Mouse (Mus musculus) MEL (cell line): ENCODE data around the gene Atp8b5. TPM values are rescaled to one million over a fixed set of nuclear protein-coding genes. Genes with fewer than 3 reads are reported as not detected.
A peak's percentile ranks its signal among the peaks of the same experiment; 100 is the strongest.

Experiments
- DNase-seq: peaks from one replicate; pipeline ENCODE4 v3.0.0; 2011; ENCODE audit warnings: low read depth, low spot score
- H3K27ac ChIP-seq: 2 replicates; pipeline ENCODE4 v1.5.1; 2012; ENCODE audit warnings: low read depth, mild to moderate bottlenecking, control low read depth, low read length, moderate library complexity; ENCODE audit not compliant: control insufficient read depth
- H3K27me3 ChIP-seq, 2 experiments: fragments of 150-350 bp in 1 of 2; sonication (generic) in 1 of 2; 2 replicates each; pipeline ENCODE4 v1.6.1; 2012; ENCODE audit warnings: low read length in 2 of 2, mild to moderate bottlenecking in 2 of 2, improper control_type of control experiment in 1 of 2, moderate library complexity in 1 of 2; ENCODE audit not compliant: insufficient read depth in 2 of 2, control insufficient read depth in 1 of 2
- H3K36me3 ChIP-seq, 2 experiments: 2 replicates each; pipeline ENCODE4 v1.6.1; 2012 to 2014; ENCODE audit warnings: low read length in 2 of 2, improper control_type of control experiment in 1 of 2, inconsistent platforms in 1 of 2, mild to moderate bottlenecking in 1 of 2; ENCODE audit not compliant: insufficient read depth in 2 of 2, control insufficient read depth in 1 of 2
- H3K4me1 ChIP-seq, 2 experiments: fragments of 150-350 bp in 1 of 2; sonication (generic) in 1 of 2; 2 replicates each; pipeline ENCODE4 v1.6.1; 2012; ENCODE audit warnings: low read length in 2 of 2, improper control_type of control experiment in 1 of 2, mild to moderate bottlenecking in 1 of 2; ENCODE audit not compliant: insufficient read depth in 2 of 2, control insufficient read depth in 1 of 2
- H3K4me3 ChIP-seq, 2 experiments: fragments of 150-350 bp in 1 of 2; sonication (generic) in 1 of 2; 2 replicates each; pipeline ENCODE4 v1.5.1; 2012; ENCODE audit warnings: low read depth in 2 of 2, low read length in 2 of 2, mild to moderate bottlenecking in 2 of 2, moderate library complexity in 2 of 2, control low read depth in 1 of 2, improper control_type of control experiment in 1 of 2; ENCODE audit not compliant: control insufficient read depth in 1 of 2, insufficient read depth in 1 of 2
- H3K79me2 ChIP-seq: 2 replicates; pipeline ENCODE4 v1.6.1; 2012; ENCODE audit warnings: mild to moderate bottlenecking, low read length, moderate library complexity; ENCODE audit not compliant: control insufficient read depth, poor library complexity, insufficient read depth
- H3K9ac ChIP-seq: 2 replicates; pipeline ENCODE4 v1.6.1; 2012; ENCODE audit warnings: low read depth, mild to moderate bottlenecking, control low read depth, low read length, moderate library complexity; ENCODE audit not compliant: control insufficient read depth, poor library complexity, severe bottlenecking
- H3K9me3 ChIP-seq: fragments of 150-350 bp; sonication (generic); replicated peaks from 2 replicates; pipeline ENCODE4 v1.6.1; 2012; ENCODE audit warnings: mild to moderate bottlenecking, low read length, improper control_type of control experiment, moderate library complexity; ENCODE audit not compliant: insufficient read depth
- CTCF ChIP-seq, 3 experiments: IDR thresholded peaks in 2 of 3; conservative IDR thresholded peaks in 1 of 3; 2 replicates each; pipeline ENCODE4 v1.5.1; 2011 to 2012; ENCODE audit warnings: low read length in 3 of 3, low read depth in 2 of 3, mild to moderate bottlenecking in 2 of 3, improper control_type of control experiment in 1 of 3, inconsistent platforms in 1 of 3, mixed read lengths in 1 of 3, moderate library complexity in 1 of 3; ENCODE audit not compliant: control insufficient read depth in 1 of 3, insufficient read depth in 1 of 3, poor library complexity in 1 of 3, severe bottlenecking in 1 of 3
- E2F4 ChIP-seq: IDR thresholded peaks from 2 replicates; pipeline ENCODE4 v1.6.1; 2011; ENCODE audit warnings: low read depth, low read length, improper control_type of control experiment, borderline replicate concordance
- ELF1 ChIP-seq: IDR thresholded peaks from 2 replicates; pipeline ENCODE4 v1.6.1; 2014; ENCODE audit warnings: low read depth, mild to moderate bottlenecking, inconsistent platforms, low read length, improper control_type of control experiment, moderate library complexity
- EP300 ChIP-seq, 2 experiments: IDR thresholded peaks; 2 replicates each; pipeline ENCODE4 v1.6.1; 2011; ENCODE audit warnings: improper control_type of control experiment in 2 of 2, low read length in 2 of 2, low read depth in 1 of 2, mild to moderate bottlenecking in 1 of 2
- ETS1 ChIP-seq: IDR thresholded peaks from 2 replicates; pipeline ENCODE4 v1.6.1; 2012; ENCODE audit warnings: low read depth, mild to moderate bottlenecking, inconsistent platforms, low read length, improper control_type of control experiment, moderate library complexity
- GATA1 ChIP-seq: IDR thresholded peaks from 2 replicates; pipeline ENCODE4 v1.6.1; 2011; ENCODE audit warnings: low read depth, low read length, improper control_type of control experiment
- HCFC1 ChIP-seq: IDR thresholded peaks from 2 replicates; pipeline ENCODE4 v1.6.1; 2012; ENCODE audit warnings: low read depth, mild to moderate bottlenecking, inconsistent platforms, low read length, improper control_type of control experiment, moderate library complexity
- MAX ChIP-seq: IDR thresholded peaks from 2 replicates; pipeline ENCODE4 v1.6.1; 2011; ENCODE audit warnings: low read length, improper control_type of control experiment
- MAZ ChIP-seq: IDR thresholded peaks from 2 replicates; pipeline ENCODE4 v1.6.1; 2012; ENCODE audit warnings: low read depth, mild to moderate bottlenecking, inconsistent platforms, low read length, improper control_type of control experiment
- MXI1 ChIP-seq: IDR thresholded peaks from 2 replicates; pipeline ENCODE4 v1.6.1; 2011; ENCODE audit warnings: mild to moderate bottlenecking, low read depth, low read length, improper control_type of control experiment
- MYC ChIP-seq: IDR thresholded peaks from 2 replicates; pipeline ENCODE4 v1.6.1; 2011; ENCODE audit warnings: low read depth, mild to moderate bottlenecking, low read length, improper control_type of control experiment, moderate library complexity
- NELFE ChIP-seq: IDR thresholded peaks from 2 replicates; pipeline ENCODE4 v1.6.1; 2011; ENCODE audit warnings: low read depth, low read length, improper control_type of control experiment
- NRF1 ChIP-seq: IDR thresholded peaks from 2 replicates; pipeline ENCODE4 v1.6.1; 2014; ENCODE audit warnings: low read depth, mild to moderate bottlenecking, inconsistent platforms, low read length, improper control_type of control experiment, moderate library complexity; ENCODE audit not compliant: poor library complexity, insufficient read depth, severe bottlenecking
- POLR2A ChIP-seq, 2 experiments: IDR thresholded peaks; 2 replicates each; pipeline ENCODE4 v1.6.1; 2011 to 2012; ENCODE audit warnings: low read length in 2 of 2, mild to moderate bottlenecking in 2 of 2, control low read depth in 1 of 2, improper control_type of control experiment in 1 of 2, low read depth in 1 of 2, moderate library complexity in 1 of 2; ENCODE audit not compliant: control insufficient read depth in 1 of 2, insufficient read depth in 1 of 2, poor library complexity in 1 of 2
- POLR2AphosphoS2 ChIP-seq: IDR thresholded peaks from 2 replicates; pipeline ENCODE4 v1.6.1; 2011; ENCODE audit warnings: low read length, improper control_type of control experiment
- RAD21 ChIP-seq: IDR thresholded peaks from 2 replicates; pipeline ENCODE4 v1.6.1; 2011; ENCODE audit warnings: mild to moderate bottlenecking, low read depth, low read length, improper control_type of control experiment
- SIN3A ChIP-seq: IDR thresholded peaks from 2 replicates; pipeline ENCODE4 v1.6.1; 2012; ENCODE audit warnings: low read length, improper control_type of control experiment, inconsistent platforms
- SMC3 ChIP-seq: IDR thresholded peaks from 2 replicates; pipeline ENCODE4 v1.6.1; 2011; ENCODE audit warnings: low read depth, low read length, improper control_type of control experiment
- TAL1 ChIP-seq: IDR thresholded peaks from 2 replicates; pipeline ENCODE4 v1.6.1; 2012; ENCODE audit warnings: mild to moderate bottlenecking, inconsistent platforms, low read length, moderate library complexity, mixed read lengths
- TBP ChIP-seq: IDR thresholded peaks from 2 replicates; pipeline ENCODE4 v1.8.0; 2011; ENCODE audit warnings: low read depth, low read length, improper control_type of control experiment
- TCF12 ChIP-seq: IDR thresholded peaks from 2 replicates; pipeline ENCODE4 v1.6.1; 2014; ENCODE audit warnings: low read depth, mild to moderate bottlenecking, inconsistent platforms, low read length, improper control_type of control experiment, moderate library complexity
- USF1 ChIP-seq: IDR thresholded peaks from 2 replicates; pipeline ENCODE4 v1.6.1; 2014; ENCODE audit warnings: low read depth, mild to moderate bottlenecking, inconsistent platforms, low read length, improper control_type of control experiment, moderate library complexity
- USF2 ChIP-seq, 2 experiments: IDR thresholded peaks; 2 replicates each; pipeline ENCODE4 v1.6.1; 2011 to 2012; ENCODE audit warnings: improper control_type of control experiment in 2 of 2, low read length in 2 of 2, borderline replicate concordance in 1 of 2, inconsistent platforms in 1 of 2, low read depth in 1 of 2, mild to moderate bottlenecking in 1 of 2; ENCODE audit not compliant: insufficient read depth in 1 of 2
- ZC3H11A ChIP-seq: IDR thresholded peaks from 2 replicates; pipeline ENCODE4 v1.6.1; 2012; ENCODE audit warnings: low read depth, mild to moderate bottlenecking, inconsistent platforms, low read length, improper control_type of control experiment
- ZKSCAN1 ChIP-seq: IDR thresholded peaks from 2 replicates; pipeline ENCODE4 v1.6.1; 2012; ENCODE audit warnings: low read depth, mild to moderate bottlenecking, inconsistent platforms, low read length, improper control_type of control experiment, moderate library complexity
- ZMIZ1 ChIP-seq: IDR thresholded peaks from 2 replicates; pipeline ENCODE4 v1.6.1; 2012; ENCODE audit warnings: low read depth, mild to moderate bottlenecking, inconsistent platforms, low read length, improper control_type of control experiment, moderate library complexity
- ZNF384 ChIP-seq: IDR thresholded peaks from 2 replicates; pipeline ENCODE4 v1.6.1; 2012; ENCODE audit warnings: low read depth, mild to moderate bottlenecking, inconsistent platforms, low read length, improper control_type of control experiment
- polyA plus RNA-seq, 2 experiments: library from polyadenylated mRNA; stranded (reverse) in 1 of 2; unstranded in 1 of 2; fragments of >175 nt in 1 of 2; fragments of >200 nt in 1 of 2; gene quantifications; 2 replicates each; pipeline versions ENCODE4 v1.2.1 to v1.2.4; 2012; ENCODE audit warnings: low replicate concordance in 2 of 2, low read depth in 1 of 2; ENCODE audit not compliant: insufficient read length in 2 of 2, insufficient read depth in 1 of 2, missing spikeins in 1 of 2
- total RNA-seq: library from RNA; depleted of rRNA; stranded (reverse); fragments of 300-350 nt; gene quantifications from 2 replicates; pipeline ENCODE4 v1.2.3, GENCODE M21; 2012; rRNA removed

Gene Atp8b5
- total RNA-seq (3.8 and 5.0 TPM in 2 replicates), polyA plus RNA-seq (1 to 10 TPM in 1 of 2 experiments, not detected in 1; 4.9 TPM)

DNA sequence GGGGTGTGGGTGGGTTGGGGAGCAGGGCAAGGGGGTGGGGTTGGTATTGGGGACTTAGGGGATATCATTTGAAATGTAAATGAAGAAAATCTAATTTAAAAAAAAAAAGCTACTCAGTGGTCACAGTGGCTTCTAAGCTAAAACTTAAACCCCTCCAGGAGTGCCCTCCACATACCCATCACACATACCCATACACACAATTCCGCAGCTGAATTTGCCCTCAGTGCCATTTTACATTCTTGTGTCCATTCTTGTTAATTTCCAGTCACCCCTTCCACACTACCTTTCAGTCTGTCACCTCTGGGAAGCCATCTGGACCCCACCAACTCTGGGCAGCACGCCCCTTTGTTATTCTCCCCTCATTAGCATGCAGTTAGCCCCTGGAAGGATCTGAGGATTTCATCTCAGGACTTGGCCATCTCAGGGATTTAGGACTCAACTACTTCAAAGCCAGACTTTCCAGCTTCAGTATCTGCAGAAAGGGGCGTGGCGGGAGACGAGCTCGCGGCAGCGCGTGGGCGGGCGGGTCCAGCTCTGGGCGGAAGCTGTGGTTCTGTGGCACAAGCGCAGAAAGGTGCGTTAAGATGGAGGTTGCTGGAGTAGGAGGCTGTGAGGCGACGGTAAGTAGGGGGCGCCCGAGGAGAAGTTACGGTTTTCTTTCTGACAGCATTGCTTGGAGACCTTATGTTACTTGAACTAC lies at the start of gene Atp8b5:
Gene Atp8b5 (plus strand): TSS at position 537 of the 700 bp plus-strand sequence.
- no peaks in the 10 kb centered on the region for H3K9me3 ChIP-seq
- H3K9ac ChIP-seq = peak within 1 kb of the TSS; percentile 55
- H3K4me1 ChIP-seq = peaks cover 4 to 7% of the 10 kb centered on the region in 2 experiments
- H3K79me2 ChIP-seq = no peaks in the 10 kb centered on the region; the same call in 1 of the 2 replicates
- TF ChIP-seq E2F4 = 0 out of 2 replicates have a peak, but pooled peaks have one; percentile 36
- peak in 1 of 2 experiments; percentile 54; a peak in 2 of 4 replicates for TF ChIP-seq EP300 (IDR thresholded peaks at IDR 0.05; ENCODE audit: low read depth in 1 of 2, low read length in 2 of 2)
- TF ChIP-seq CTCF (IDR thresholded peaks at IDR 0.05 in 2 of 3, conservative IDR thresholded peaks at IDR 0.05 in 1 of 3; ENCODE audit: control insufficient read depth in 1 of 3, insufficient read depth in 1 of 3, low read depth in 2 of 3, low read length in 3 of 3, poor library complexity in 1 of 3, severe bottlenecking in 1 of 3) = peak; percentile 30 to 84 (median 66)
- TF ChIP-seq GATA1 = no peak
- TF ChIP-seq POLR2AphosphoS2 = peak; percentile 53; the same call in 1 of the 2 replicates
- TF ChIP-seq USF1 = no peak
- peak; percentile 67; the same call in 1 of the 2 replicates for TF ChIP-seq ELF1
- TF ChIP-seq POLR2A (IDR thresholded peaks at IDR 0.05; ENCODE audit: control insufficient read depth in 1 of 2, insufficient read depth in 1 of 2, low read depth in 1 of 2, low read length in 2 of 2, poor library complexity in 1 of 2) = peak in 1 of 2 experiments; percentile 67; a peak in 1 of 4 replicates
- peak; percentile 79 for TF ChIP-seq ZC3H11A
- TF ChIP-seq TCF12 = 0 out of 2 replicates have a peak, but pooled peaks have one; percentile 42
- TF ChIP-seq NELFE = peak; percentile 58
- peak; percentile 69 for TF ChIP-seq NRF1
- TF ChIP-seq RAD21 = peak; percentile 79
- TF ChIP-seq MXI1 = peak; percentile 90
- no peak; the same call in 1 of the 2 replicates for TF ChIP-seq ZMIZ1
- 0 out of 2 replicates have a peak, but pooled peaks have one; percentile 9 for TF ChIP-seq ETS1
- TF ChIP-seq TAL1 = no peak
- TF ChIP-seq ZKSCAN1 = no peak
- peak; percentile 74 for TF ChIP-seq SMC3
- TF ChIP-seq USF2 (IDR thresholded peaks at IDR 0.05; ENCODE audit: borderline replicate concordance in 1 of 2, insufficient read depth in 1 of 2, low read depth in 1 of 2, low read length in 2 of 2) = no peak
- TF ChIP-seq HCFC1 = peak; percentile 70
- peak; percentile 72; the same call in 1 of the 2 replicates for TF ChIP-seq TBP
- TF ChIP-seq MAZ = peak; percentile 70
- TF ChIP-seq ZNF384 = peak; percentile 33; the same call in 1 of the 2 replicates
- peak; percentile 57; the same call in 1 of the 2 replicates for TF ChIP-seq MAX
- TF ChIP-seq MYC = peak; percentile 40; the same call in 1 of the 2 replicates
- peak; percentile 82 for TF ChIP-seq SIN3A
- H3K4me3 ChIP-seq = peak within 1 kb of the TSS; percentile 55 to 79
- H3K27me3 ChIP-seq = no peaks in the 10 kb centered on the region
- peak within 1 kb of the TSS; percentile 71 for H3K27ac ChIP-seq
- H3K36me3 ChIP-seq = peaks cover 0 to 16% of the 10 kb centered on the region in 2 experiments; a peak in 2 of 4 replicates
- DNase-seq = peak; percentile 96
